ENCODE assay signal across 8 mouse cellular contexts in the genomic region with DNA sequence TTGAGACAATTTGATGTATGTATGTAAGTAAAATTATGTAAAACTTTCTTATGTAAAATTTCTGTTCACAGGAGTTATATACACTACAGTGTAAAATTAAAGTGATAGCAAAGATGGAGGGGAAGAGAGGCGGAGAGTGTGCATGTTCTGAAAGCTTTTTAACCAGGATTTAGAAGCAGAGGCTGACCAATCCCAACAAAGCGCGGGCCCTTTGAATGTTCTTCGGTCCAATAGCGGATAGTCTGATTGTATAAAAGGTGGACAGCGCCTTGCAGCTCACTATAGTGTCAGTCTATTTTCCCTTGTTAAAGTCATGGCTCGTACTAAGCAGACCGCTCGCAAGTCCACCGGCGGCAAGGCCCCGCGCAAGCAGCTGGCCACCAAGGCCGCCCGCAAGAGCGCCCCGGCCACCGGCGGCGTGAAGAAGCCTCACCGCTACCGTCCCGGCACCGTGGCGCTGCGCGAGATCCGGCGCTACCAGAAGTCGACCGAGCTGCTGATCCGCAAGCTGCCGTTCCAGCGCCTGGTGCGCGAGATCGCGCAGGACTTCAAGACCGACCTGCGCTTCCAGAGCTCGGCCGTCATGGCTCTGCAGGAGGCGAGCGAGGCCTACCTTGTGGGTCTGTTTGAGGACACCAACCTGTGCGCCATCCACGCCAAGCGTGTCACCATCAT. TPM values are rescaled to one million over a fixed set of nuclear protein-coding genes. Genes with fewer than 3 reads are reported as not detected.
A peak's percentile ranks its signal among the peaks of the same experiment; 100 is the strongest.
DNase-seq lines count a peak whose midpoint lies in the region; ATAC-seq and TF ChIP-seq lines count a peak whose summit lies in the region.
"Not testable (repeated sequence)": the region's sequence is repeated elsewhere in the genome, so short reads cannot be mapped to it uniquely, and the experiment has no call there.

TSS of gene Hist1h3b (plus strand) at position 201 of the 675 bp plus-strand sequence.

- H3K4me2 ChIP-seq in forebrain, embryonic 14.5 days (ENCODE audit: low read length), result peak within 1 kb of the TSS; percentile 59
- H3K4me2 ChIP-seq in neural tube, embryonic 14.5 days (ENCODE audit: low read depth, low read length), result peak within 1 kb of the TSS; percentile 56

- WGBS in forebrain, embryonic 14.5 days, result 0% methylated on average over 16 of the region's 47 CpGs
- WGBS in neural tube, embryonic 14.5 days, result under 1% methylated on average over 16 of the region's 47 CpGs

- H3K4me3 ChIP-seq in ES-Bruce4 (ENCODE audit: low read depth, low read length), result peak within 1 kb of the TSS; percentile 81
- H3K4me3 ChIP-seq in forebrain, embryonic 14.5 days (ENCODE audit: low read depth, low read length), result peak within 1 kb of the TSS; percentile 40
- peak within 1 kb of the TSS; percentile 35 for H3K4me3 ChIP-seq in neural tube, embryonic 14.5 days (ENCODE audit: low read depth, low read length)

- peak; percentile 59 for DNase-seq in cerebellum, adult 11 months
- DNase-seq in forebrain, embryonic 14.5 days (ENCODE audit: low spot score), result peak; percentile 98
- DNase-seq in heart, postnatal 25 days (ENCODE audit: low spot score), result peak; percentile 54
- peak; percentile 95 for DNase-seq in layer of hippocampus, adult 11-12 months (ENCODE audit: low spot score)
- peak; percentile 72 to 77 for DNase-seq in lung, adult 18-20 months
- peak; percentile 93 for DNase-seq in testis, postnatal 10 days (ENCODE audit: low spot score)

- peak within 1 kb of the TSS; percentile 96 for H3K9ac ChIP-seq in ES-Bruce4 (ENCODE audit: low read depth, poor library complexity, severe bottlenecking)
- peak within 1 kb of the TSS; percentile 64 for H3K9ac ChIP-seq in forebrain, embryonic 14.5 days (ENCODE audit: low read length)
- H3K9ac ChIP-seq in neural tube, embryonic 14.5 days (replicated peaks; ENCODE audit: low read depth, low read length), result 0 out of 2 replicates have a peak within 1 kb of the TSS, but pooled peaks have one; percentile 37

- TF ChIP-seq CTCF in ES-Bruce4 (IDR thresholded peaks at IDR 0.05; ENCODE audit: low read depth, low read length), result not testable (repeated sequence)

- TF ChIP-seq EP300 in ES-Bruce4 (IDR thresholded peaks at IDR 0.05; ENCODE audit: insufficient read depth, low read depth, low read length), result not testable (repeated sequence)

- not testable (repeated sequence) for H3K27me3 ChIP-seq in ES-Bruce4 (ENCODE audit: control insufficient read depth, insufficient read depth, low read length, poor library complexity, severe bottlenecking); forebrain, embryonic 14.5 days (replicated peaks; ENCODE audit: control insufficient read depth, insufficient read depth, low read length); neural tube, embryonic 14.5 days (ENCODE audit: control insufficient read depth, insufficient read depth, low read length)

- H3K4me1 ChIP-seq in ES-Bruce4 (ENCODE audit: control insufficient read depth, insufficient read depth, low read length), result not testable (repeated sequence)
- peaks cover 11% of the 10 kb centered on the region for H3K4me1 ChIP-seq in forebrain, embryonic 14.5 days (ENCODE audit: control insufficient read depth, insufficient read depth, low read length)
- peaks cover 11% of the 10 kb centered on the region for H3K4me1 ChIP-seq in neural tube, embryonic 14.5 days (ENCODE audit: control insufficient read depth, insufficient read depth, low read length)

- intact Hi-C loops in heart, postnatal 25 days (cut with DNase I), result loop anchor here (5.0 to 10.0 kb wide), 3 partner anchors 170 to 1997 kb away; partner anchors contain the start of genes Hist1h2ak, Hist1h2bn, Hist1h4d and Hist1h4k

- peak; percentile 85 for ATAC-seq in forebrain, embryonic 14.5 days
- peak; percentile 74 for ATAC-seq in neural tube, embryonic 14.5 days (ENCODE audit: low read depth)

- H3K27ac ChIP-seq in ES-Bruce4 (ENCODE audit: insufficient read depth, low read length), result peak within 1 kb of the TSS; percentile 95
- peak within 1 kb of the TSS; percentile 96 for H3K27ac ChIP-seq in forebrain, embryonic 14.5 days (ENCODE audit: low read depth, low read length)
- H3K27ac ChIP-seq in neural tube, embryonic 14.5 days (ENCODE audit: low read depth, low read length), result peak within 1 kb of the TSS; percentile 86

- TF ChIP-seq POLR2A in ES-Bruce4 (IDR thresholded peaks at IDR 0.05; ENCODE audit: insufficient read depth, low read length), result peak; percentile 85

- not testable (repeated sequence) for H3K9me3 ChIP-seq in ES-Bruce4 (replicated peaks; ENCODE audit: control insufficient read depth, insufficient read depth, low read length, poor library complexity, severe bottlenecking); forebrain, embryonic 14.5 days (replicated peaks; ENCODE audit: control insufficient read depth, low read length); neural tube, embryonic 14.5 days (ENCODE audit: control insufficient read depth, low read length)

- not testable (repeated sequence) for H3K36me3 ChIP-seq in ES-Bruce4 (ENCODE audit: control insufficient read depth, insufficient read depth, low read length, poor library complexity, severe bottlenecking); forebrain, embryonic 14.5 days (ENCODE audit: control insufficient read depth, insufficient read depth, low read length); neural tube, embryonic 14.5 days (ENCODE audit: control insufficient read depth, insufficient read depth, low read length)

RNA-seq across cellular contexts. Expression of gene Hist1h3b, which starts in this region (rescaled TPM):
- polyA plus RNA-seq in ES-Bruce4 (2011; ENCODE audit: insufficient read depth, insufficient read length, low read depth, missing spikeins), result 5.0 and 9.4 TPM in 2 replicates
- polyA plus RNA-seq in forebrain, embryonic 14.5 days (2014; fragmentation: Nextera tagmentation; extraction: Ambion mirVana), result 2.3 and 9.6 TPM in 2 replicates
- total RNA-seq in heart, postnatal 25 days (2021), result 10 to 100 TPM; 19.3 to 26.5 TPM
- 0.51 and 1.3 TPM in 2 replicates for polyA plus RNA-seq in neural tube, embryonic 14.5 days (2014; fragmentation: Nextera tagmentation; extraction: Ambion mirVana)

Comparison
In these comparisons a context has a peak if more than half of its experiments do, and no peak if none do; other contexts are left out.
1. Peak in every context shown above with its lines: DNase-seq, ATAC-seq, H3K4me3 ChIP-seq and H3K27ac ChIP-seq.
2. H3K9ac ChIP-seq: peak in every context shown above with its lines; median percentile 96 in ES-Bruce4; 64 in forebrain, embryonic 14.5 days; 37 in neural tube, embryonic 14.5 days.